Mouse (Mus musculus): ENCODE data around the gene Fkbp8.

Fkbp8 gene

DNA sequence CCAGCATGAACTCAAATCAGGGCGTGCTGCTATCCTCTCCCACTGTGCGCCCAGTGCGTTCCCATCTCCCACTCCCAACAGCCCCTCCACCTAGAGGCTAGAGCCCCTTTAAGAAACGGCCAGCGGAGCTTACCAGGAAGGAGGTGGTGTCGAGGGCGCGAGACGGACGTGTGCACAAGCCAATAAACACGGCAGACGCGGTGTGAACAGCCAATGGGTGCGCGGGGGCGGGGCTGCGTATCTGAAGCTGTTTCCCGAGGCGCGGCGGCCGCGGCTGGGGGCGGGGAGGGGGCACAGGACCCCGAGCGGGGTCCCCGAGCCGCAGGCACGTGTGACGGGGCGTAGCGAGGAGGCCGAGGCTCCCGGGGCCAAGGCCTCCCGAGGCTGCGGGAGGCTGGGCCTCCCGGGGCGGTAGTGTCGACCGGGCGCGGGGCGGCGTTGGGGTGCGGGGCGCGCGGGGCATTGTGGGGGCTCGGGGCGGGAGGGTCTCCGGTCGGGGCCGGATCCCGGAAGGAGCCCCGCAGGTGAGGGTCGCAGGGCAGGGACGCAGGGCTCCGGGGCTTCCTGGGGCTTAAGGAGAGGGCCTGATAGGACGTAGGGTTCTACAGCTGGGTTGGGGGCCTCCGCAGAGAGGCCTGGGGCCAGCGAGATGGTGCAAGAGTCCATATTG, at the start of gene Fkbp8, which contains the start of gene Kxd1:
Gene Fkbp8 (plus strand): TSS at position 213 of the 670 bp plus-strand sequence.
Gene Kxd1 (minus strand): TSS at position 445 of the 670 bp plus-strand sequence.
- H3K27me3 ChIP-seq (ENCODE audit: insufficient read depth, low read length), result no peaks in the 10 kb centered on the region
- peak within 1 kb of the TSS; percentile 84 for H3K4me3 ChIP-seq (replicated peaks; ENCODE audit: low read length)
- peaks cover 68% of the 10 kb centered on the region for H3K4me1 ChIP-seq (replicated peaks; ENCODE audit: low read depth, low read length)
- TF ChIP-seq NANOG (IDR thresholded peaks at IDR 0.05; ENCODE audit: borderline replicate concordance, low read length) (no peak), POU5F1 (IDR thresholded peaks at IDR 0.05; ENCODE audit: borderline replicate concordance, low read length) (no peak), CTCF (conservative IDR thresholded peaks at IDR 0.05; ENCODE audit: low read length) (no peak)
- no peaks in the 10 kb centered on the region for H3K9me3 ChIP-seq (ENCODE audit: low read length)
- peaks cover 37% of the 10 kb centered on the region for H3K36me3 ChIP-seq (ENCODE audit: insufficient read depth, low read length)

GRCm38 (mm10) chr8:70481908-70482307, 45.6 kb upstream of the Fkbp8 start:
- Histone ChIP-seq H3K9me3 (ENCODE audit: low read length) (no peaks in the 10 kb centered on the region), H3K27me3 (ENCODE audit: insufficient read depth, low read length) (peaks cover 63% of the 10 kb centered on the region), H3K36me3 (ENCODE audit: insufficient read depth, low read length) (no peaks in the 10 kb centered on the region), H3K4me3 (replicated peaks; ENCODE audit: low read length) (no peak overlapping the region), H3K4me1 (replicated peaks; ENCODE audit: low read depth, low read length) (peaks cover 44% of the 10 kb centered on the region)
- TF ChIP-seq NANOG (IDR thresholded peaks at IDR 0.05; ENCODE audit: borderline replicate concordance, low read length), result no peak
- TF ChIP-seq CTCF (conservative IDR thresholded peaks at IDR 0.05; ENCODE audit: low read length), result no peak
- no peak for TF ChIP-seq POU5F1 (IDR thresholded peaks at IDR 0.05; ENCODE audit: borderline replicate concordance, low read length)

DNA sequence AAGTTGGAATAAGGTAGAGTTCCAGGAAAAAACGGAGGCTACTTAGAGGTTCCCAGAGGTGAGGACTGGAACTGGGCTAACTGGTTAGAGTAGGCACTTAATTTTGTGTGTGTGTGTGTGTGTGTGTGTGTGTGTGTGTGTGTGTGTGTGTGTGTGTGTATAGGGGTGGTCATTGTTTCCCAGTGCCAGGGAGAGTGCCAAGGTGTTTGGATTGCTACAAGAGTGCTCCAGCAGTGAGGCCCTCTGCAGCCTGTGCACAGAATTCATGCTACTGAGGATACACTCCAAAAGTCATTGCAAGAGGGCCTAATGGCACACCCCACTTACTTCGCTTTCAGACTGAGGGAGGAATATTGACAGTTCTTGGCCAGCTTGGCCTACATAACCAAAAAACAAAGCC, 44.6 kb upstream of the Fkbp8 start:
- TF ChIP-seq POU5F1 (IDR thresholded peaks at IDR 0.05; ENCODE audit: borderline replicate concordance, low read length), result no peak
- TF ChIP-seq CTCF (conservative IDR thresholded peaks at IDR 0.05; ENCODE audit: low read length), result no peak
- no peak for TF ChIP-seq NANOG (IDR thresholded peaks at IDR 0.05; ENCODE audit: borderline replicate concordance, low read length)
- H3K9me3 ChIP-seq (ENCODE audit: low read length), result no peaks in the 10 kb centered on the region
- H3K4me1 ChIP-seq (replicated peaks; ENCODE audit: low read depth, low read length), result peaks cover 45% of the 10 kb centered on the region
- H3K36me3 ChIP-seq (ENCODE audit: insufficient read depth, low read length), result no peaks in the 10 kb centered on the region
- H3K4me3 ChIP-seq (replicated peaks; ENCODE audit: low read length), result no peak overlapping the region
- peaks cover 73% of the 10 kb centered on the region for H3K27me3 ChIP-seq (ENCODE audit: insufficient read depth, low read length)

DNA sequence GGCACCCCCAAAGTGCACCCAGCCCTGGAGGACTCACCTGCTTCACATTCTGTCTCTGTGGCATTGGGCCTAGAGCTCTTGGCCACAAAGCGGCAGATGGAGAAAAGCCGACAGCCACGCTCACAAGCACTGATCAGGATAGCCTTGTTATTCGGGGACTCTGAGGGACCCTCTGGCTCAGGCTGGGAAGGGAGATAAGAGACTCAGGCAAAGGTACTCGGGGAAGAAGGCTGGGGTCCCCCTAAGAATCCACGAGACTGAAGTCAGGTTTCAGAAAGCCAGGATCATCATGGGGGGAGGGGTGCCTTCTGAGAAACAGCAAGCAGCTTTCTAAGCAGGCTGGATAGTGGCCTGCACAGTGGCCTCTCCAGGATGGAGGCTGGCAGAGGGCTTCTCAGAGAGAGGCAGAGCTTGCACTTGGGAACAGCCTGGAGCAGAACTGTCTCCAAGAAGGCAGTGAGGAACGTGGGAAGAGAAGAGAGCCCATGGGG, 41.3 kb upstream of the Fkbp8 start:
- H3K9me3 ChIP-seq (ENCODE audit: low read length), result no peaks in the 10 kb centered on the region
- peaks cover 93% of the 10 kb centered on the region for H3K27me3 ChIP-seq (ENCODE audit: insufficient read depth, low read length)
- H3K36me3 ChIP-seq (ENCODE audit: insufficient read depth, low read length), result no peaks in the 10 kb centered on the region
- H3K4me3 ChIP-seq (replicated peaks; ENCODE audit: low read length), result peak overlapping the region; percentile 69; the same call in 1 of the 2 replicates
- TF ChIP-seq CTCF (conservative IDR thresholded peaks at IDR 0.05; ENCODE audit: low read length), result no peak
- no peak for TF ChIP-seq NANOG (IDR thresholded peaks at IDR 0.05; ENCODE audit: borderline replicate concordance, low read length)
- no peak for TF ChIP-seq POU5F1 (IDR thresholded peaks at IDR 0.05; ENCODE audit: borderline replicate concordance, low read length)
- H3K4me1 ChIP-seq (replicated peaks; ENCODE audit: low read depth, low read length), result peaks cover 61% of the 10 kb centered on the region

DNA sequence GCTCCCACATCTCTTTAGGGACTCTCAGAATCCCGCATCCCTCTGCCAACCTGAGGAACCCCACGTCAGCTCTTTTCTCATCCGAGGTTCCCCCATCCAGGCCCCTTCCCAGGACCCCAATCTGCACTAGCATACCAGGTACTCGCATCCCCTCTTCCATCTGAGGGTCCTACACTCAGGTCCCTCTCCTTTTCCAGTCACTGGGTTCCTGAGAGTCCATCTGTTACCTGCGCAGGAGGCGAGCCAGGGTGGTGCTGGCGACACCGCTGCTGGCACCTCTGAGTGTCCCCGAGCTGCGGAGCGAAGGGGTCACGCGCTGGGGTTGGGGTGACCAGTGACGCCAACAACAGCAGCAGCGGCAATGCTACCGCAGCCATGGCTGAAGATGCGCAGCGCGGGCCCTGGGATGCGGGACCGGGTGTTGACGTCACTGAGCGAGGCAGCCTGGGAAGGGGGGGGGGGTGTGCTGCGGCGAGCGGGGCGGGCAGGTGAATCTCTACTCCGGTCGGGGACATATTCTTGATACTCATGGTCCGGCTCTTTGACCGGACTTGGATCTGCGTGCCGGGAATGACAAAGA, 40.5 kb upstream of the Fkbp8 start, which contains the start of gene Tmem59l:
Gene Tmem59l (minus strand): TSS at position 418 of the 580 bp plus-strand sequence.
- H3K4me3 ChIP-seq (replicated peaks; ENCODE audit: low read length), result peak within 1 kb of the TSS; percentile 69
- TF ChIP-seq NANOG (IDR thresholded peaks at IDR 0.05; ENCODE audit: borderline replicate concordance, low read length), result no peak
- TF ChIP-seq CTCF (conservative IDR thresholded peaks at IDR 0.05; ENCODE audit: low read length), result no peak
- TF ChIP-seq POU5F1 (IDR thresholded peaks at IDR 0.05; ENCODE audit: borderline replicate concordance, low read length), result no peak

GRCm38 (mm10) chr8:70487993-70488796, 39.3 kb upstream of the Fkbp8 start:
- peaks cover 71% of the 10 kb centered on the region for H3K4me1 ChIP-seq (replicated peaks; ENCODE audit: low read depth, low read length)
- H3K27me3 ChIP-seq (ENCODE audit: insufficient read depth, low read length), result peaks cover 97% of the 10 kb centered on the region
- peak overlapping the region; percentile 64 for H3K4me3 ChIP-seq (replicated peaks; ENCODE audit: low read length)
- TF ChIP-seq CTCF (conservative IDR thresholded peaks at IDR 0.05; ENCODE audit: low read length) (no peak), NANOG (IDR thresholded peaks at IDR 0.05; ENCODE audit: borderline replicate concordance, low read length) (no peak), POU5F1 (IDR thresholded peaks at IDR 0.05; ENCODE audit: borderline replicate concordance, low read length) (no peak)
- no peaks in the 10 kb centered on the region for H3K9me3 ChIP-seq (ENCODE audit: low read length)
- no peaks in the 10 kb centered on the region for H3K36me3 ChIP-seq (ENCODE audit: insufficient read depth, low read length)

More for the DNA sequence above, 40.5 kb upstream of the Fkbp8 start, which contains the start of gene Tmem59l:
- Histone ChIP-seq H3K9me3 (ENCODE audit: low read length) (no peaks in the 10 kb centered on the region), H3K4me1 (replicated peaks; ENCODE audit: low read depth, low read length) (peaks cover 69% of the 10 kb centered on the region), H3K36me3 (ENCODE audit: insufficient read depth, low read length) (no peaks in the 10 kb centered on the region), H3K27me3 (ENCODE audit: insufficient read depth, low read length) (peaks cover 93% of the 10 kb centered on the region)

DNA sequence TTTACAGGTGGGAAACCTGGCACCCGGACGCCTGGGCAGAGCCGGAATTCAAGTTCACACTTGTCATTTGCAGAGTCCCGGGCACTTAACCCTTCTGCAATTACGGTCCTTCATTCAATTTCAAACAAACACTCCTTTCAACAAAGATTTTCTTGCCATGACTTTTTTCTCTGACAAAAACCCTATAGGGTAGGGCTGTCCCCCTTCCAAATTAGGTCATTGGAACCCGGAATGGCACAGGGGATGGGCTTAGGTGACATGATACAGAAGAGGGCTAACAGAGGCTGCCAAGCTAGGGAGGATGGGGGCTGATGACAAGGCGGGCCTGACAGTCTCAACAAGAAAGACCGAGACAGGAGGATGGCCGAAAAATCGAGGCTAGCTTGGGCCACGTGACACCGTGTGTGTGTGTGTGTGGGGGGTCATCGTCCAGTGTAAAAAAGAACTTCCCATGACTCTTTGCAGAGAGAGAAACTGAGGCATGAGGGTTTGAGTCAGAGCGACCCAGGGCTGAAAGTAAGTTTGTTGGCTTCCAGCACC, 38.5 kb upstream of the Fkbp8 start:
- H3K36me3 ChIP-seq (ENCODE audit: insufficient read depth, low read length), result no peaks in the 10 kb centered on the region
- H3K27me3 ChIP-seq (ENCODE audit: insufficient read depth, low read length), result peaks cover 99% of the 10 kb centered on the region
- H3K4me1 ChIP-seq (replicated peaks; ENCODE audit: low read depth, low read length), result peaks cover 75% of the 10 kb centered on the region
- no peaks in the 10 kb centered on the region for H3K9me3 ChIP-seq (ENCODE audit: low read length)
- no peak for TF ChIP-seq POU5F1 (IDR thresholded peaks at IDR 0.05; ENCODE audit: borderline replicate concordance, low read length)
- no peak for TF ChIP-seq NANOG (IDR thresholded peaks at IDR 0.05; ENCODE audit: borderline replicate concordance, low read length)
- no peak for TF ChIP-seq CTCF (conservative IDR thresholded peaks at IDR 0.05; ENCODE audit: low read length)
- H3K4me3 ChIP-seq (replicated peaks; ENCODE audit: low read length), result peak overlapping the region; percentile 64

Measured in E14TG2a.4 (cell line).